Mouse (Mus musculus) adrenal gland, adult 10 weeks (tissue): Measurements from ENCODE around the gene Rlim. TPM values are rescaled to one million over a fixed set of nuclear protein-coding genes. Genes with fewer than 3 reads are reported as not detected.

ENCODE experiments used
- polyA plus RNA-seq: library from polyadenylated mRNA; stranded (reverse); fragments of 350-450 nt; fragmentation: Illumina TruSeq; extraction: RNeasy Lipid Tissue Mini Kit (QIAGEN cat#74804); gene quantifications from one replicate; pipeline ENCODE4 v1.2.3, GENCODE M21; 2014; ENCODE audit warnings: low read depth, low replicate concordance

Rlim gene
- polyA plus RNA-seq = 99.3 TPM

DNA sequence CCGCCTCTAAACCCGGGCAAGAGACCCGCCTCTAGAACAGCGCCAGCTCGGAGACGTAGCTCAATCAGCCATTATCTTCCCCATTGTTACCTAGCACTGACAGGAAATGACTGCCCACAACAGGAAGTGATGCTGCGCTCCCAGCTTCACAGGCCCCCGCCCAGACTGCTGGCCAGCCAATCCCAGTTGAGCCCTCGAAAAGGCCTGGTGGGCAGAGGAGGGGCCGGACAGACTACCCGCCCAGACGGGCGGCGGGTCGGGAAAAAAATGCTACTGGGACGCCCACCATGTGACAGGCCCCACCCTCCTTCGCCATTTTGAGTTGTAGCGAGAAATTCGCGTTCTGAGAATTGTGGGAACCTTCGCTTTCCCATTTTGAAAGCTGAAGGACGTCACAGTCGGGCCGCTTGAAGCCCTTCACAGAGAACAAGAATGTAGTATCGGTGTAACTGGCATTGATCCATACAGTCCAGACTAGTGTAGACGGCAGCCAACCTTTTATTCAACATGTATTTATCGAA lies at the start of gene Rlim:
Gene Rlim, minus strand, starts transcription at position 116 of the 521 bp plus-strand sequence.

Other genes with a start within 250 kb of the Rlim start
- gene Slc16a2, start 159.3 kb downstream of the Rlim start, polyA plus RNA-seq = 32.8 TPM
- 25.5 TPM for gene Nexmif, start 219.9 kb upstream of the Rlim start, polyA plus RNA-seq